Mouse (Mus musculus) megakaryocyte, embryonic 14.5 days (primary cell): ENCODE measurements at regions not wholly inside any gene's neighbourhood (a gene's known extent, or its start where the extent isn't known, plus 50 kb on each side); places are given as distances from the start of the nearest gene placed in this dataset.

Experiments used
- FLI1 ChIP-seq: IDR thresholded peaks from 2 replicates; pipeline ENCODE4 v1.6.1; 2012; ENCODE audit warnings: low read length, inconsistent platforms, mixed read lengths
- GATA1 ChIP-seq: IDR thresholded peaks from 3 replicates; pipeline ENCODE4 v1.6.1; 2012; ENCODE audit warnings: mixed read lengths, low read length, inconsistent platforms, borderline replicate concordance

- TF ChIP-seq GATA1 (no peak), FLI1 (no peak)
Measured at GRCm38 (mm10) chr9:100307765-100308164, 178.8 kb downstream of the Il20rb start.
